Mouse (Mus musculus): ENCODE data around the gene Fbxl14. TPM values are rescaled to one million over a fixed set of nuclear protein-coding genes. Genes with fewer than 3 reads are reported as not detected.
A peak's percentile ranks its signal among the peaks of the same experiment; 100 is the strongest.

The Fbxl14 gene
- polyA plus RNA-seq, 1 experiment from 2014 or later = 3.9 TPM

GRCm38 (mm10) chr6:119443742-119444645 lies 35.5 kb upstream of the Fbxl14 start:
- TF ChIP-seq CTCF (IDR thresholded peaks at IDR 0.05) (peak; percentile 96), EP300 (IDR thresholded peaks at IDR 0.05) (no peak)
- WGBS = 21% methylated on average over 12 of the region's 12 CpGs

DNA sequence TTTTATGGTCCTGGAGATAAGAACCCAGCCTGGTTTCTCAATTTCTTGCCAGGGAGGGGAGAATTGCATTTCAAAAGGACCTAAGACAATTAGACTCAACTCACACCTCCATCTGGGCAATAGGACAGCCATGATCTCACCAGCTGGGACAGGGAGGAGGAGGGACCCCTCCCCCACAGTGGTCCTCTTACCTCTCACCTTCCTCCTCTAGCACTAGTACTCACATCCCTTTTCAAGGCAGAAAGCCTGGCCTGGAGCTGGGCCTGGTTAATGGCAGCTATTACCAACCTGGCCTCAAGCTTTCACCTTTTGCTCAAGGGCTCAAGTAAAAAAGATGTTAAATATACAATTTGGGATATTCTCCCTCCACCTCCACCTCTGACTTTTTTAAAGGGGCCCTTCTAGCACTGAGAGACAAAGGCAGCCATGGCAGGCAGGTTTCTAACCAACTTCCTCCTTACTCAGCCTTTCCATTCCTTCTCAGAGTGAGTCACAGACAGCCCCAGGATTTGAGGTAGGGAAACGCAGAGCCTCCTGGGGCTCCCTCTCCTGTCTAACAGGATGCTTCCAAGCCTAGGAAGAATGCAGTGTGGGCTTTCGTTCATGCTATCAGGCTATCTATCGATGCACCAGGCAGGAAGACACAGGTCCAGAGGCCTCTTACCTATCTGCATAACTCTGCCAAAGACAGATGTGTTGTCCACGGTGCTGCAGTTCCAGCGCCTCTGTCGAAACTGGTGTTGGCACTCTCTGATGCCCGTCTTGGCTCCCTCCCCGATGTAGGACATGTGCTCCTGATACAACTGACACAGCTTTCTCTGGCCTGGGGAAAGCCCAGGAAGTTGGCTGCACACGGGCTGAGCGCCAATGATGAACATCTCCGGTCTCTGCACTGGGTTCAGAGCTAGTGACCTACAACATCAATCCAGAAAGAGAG lies 33.5 kb upstream of the Fbxl14 start:
- TF ChIP-seq CTCF (IDR thresholded peaks at IDR 0.05) (no peak), EP300 (IDR thresholded peaks at IDR 0.05) (no peak)
- no peak overlapping the region for H3K4me2 ChIP-seq (replicated peaks; ENCODE audit: low read depth, low read length)
- no peak for ATAC-seq

More at GRCm38 (mm10) chr6:119443742-119444645, 35.5 kb upstream of the Fbxl14 start:
- peak; percentile 94 for DNase-seq (ENCODE audit: low spot score)
- H3K27ac ChIP-seq (ENCODE audit: low read length) = no peak overlapping the region
- H3K36me3 ChIP-seq (ENCODE audit: insufficient read depth, low read length) = no peaks in the 10 kb centered on the region
- peak; percentile 90 for ATAC-seq
- no peak overlapping the region for H3K9ac ChIP-seq (replicated peaks; ENCODE audit: low read depth)
- H3K4me2 ChIP-seq (replicated peaks; ENCODE audit: low read depth, low read length) = peak overlapping the region; percentile 20
- H3K4me1 ChIP-seq (ENCODE audit: insufficient read depth, low read depth, low read length) = peaks cover 5% of the 10 kb centered on the region; the same call in 1 of the 2 replicates
- no peaks in the 10 kb centered on the region for H3K27me3 ChIP-seq (replicated peaks; ENCODE audit: insufficient read depth, low read length)
- no peak overlapping the region for H3K4me3 ChIP-seq (ENCODE audit: low read depth, low read length)
- H3K9me3 ChIP-seq (ENCODE audit: low read length) = no peaks in the 10 kb centered on the region

DNA sequence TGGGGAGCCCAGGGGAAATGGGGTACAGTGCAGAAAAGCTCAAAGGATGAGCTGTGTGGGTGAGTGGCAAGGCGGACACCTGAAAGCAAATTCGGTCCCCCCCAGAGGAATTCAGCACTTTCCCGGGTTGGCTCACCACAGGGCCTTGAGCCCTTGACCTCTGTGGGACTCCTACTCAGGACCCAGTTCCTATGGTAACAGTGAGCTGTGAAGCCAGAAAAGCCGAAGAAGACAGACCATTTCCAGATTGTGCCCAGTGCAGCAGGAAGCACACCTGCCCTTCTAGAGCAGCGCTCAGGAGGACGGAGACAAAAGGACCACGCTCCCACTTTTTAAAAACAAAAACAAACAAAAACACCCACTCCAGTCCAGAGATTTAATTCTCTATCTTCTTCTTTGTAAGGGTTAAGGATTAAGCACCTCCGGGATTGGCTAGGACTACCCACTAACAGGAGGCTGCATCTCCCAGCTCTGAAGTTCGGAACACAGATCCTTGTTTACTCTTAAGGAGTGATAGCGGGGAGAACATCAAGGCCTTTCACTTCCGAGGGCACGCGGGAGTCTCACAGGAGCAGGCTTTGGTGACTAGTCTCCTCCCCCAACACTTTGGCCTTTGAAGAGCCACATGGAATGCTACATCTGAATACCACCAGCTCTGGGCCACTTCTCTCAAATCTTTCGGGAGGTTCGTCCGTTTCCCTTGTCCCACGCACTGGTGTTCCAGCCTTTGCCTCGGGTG lies 31.0 kb upstream of the Fbxl14 start:
- Histone ChIP-seq H3K4me3 (ENCODE audit: low read depth, low read length) (peak overlapping the region; percentile 35), H3K9me3 (ENCODE audit: low read length) (no peaks in the 10 kb centered on the region), H3K27me3 (replicated peaks; ENCODE audit: insufficient read depth, low read length) (no peaks in the 10 kb centered on the region), H3K27ac (ENCODE audit: low read length) (no peak overlapping the region), H3K9ac (replicated peaks; ENCODE audit: low read depth) (0 out of 2 replicates have a peak overlapping the region, but pooled peaks have one; percentile 16), H3K4me2 (replicated peaks; ENCODE audit: low read depth, low read length) (peak overlapping the region; percentile 66), H3K36me3 (ENCODE audit: insufficient read depth, low read length) (no peaks in the 10 kb centered on the region), H3K4me1 (ENCODE audit: insufficient read depth, low read depth, low read length) (peaks cover 14% of the 10 kb centered on the region; the same call in 1 of the 2 replicates)
- ATAC-seq (peak; percentile 47), DNase-seq (ENCODE audit: low spot score) (peak; percentile 74)
- TF ChIP-seq CTCF (IDR thresholded peaks at IDR 0.05) (no peak), EP300 (IDR thresholded peaks at IDR 0.05) (no peak)
- 8% methylated on average over 18 of the region's 18 CpGs for WGBS

More for the DNA sequence above, 33.5 kb upstream of the Fbxl14 start:
- Histone ChIP-seq H3K4me1 (ENCODE audit: insufficient read depth, low read depth, low read length) (peaks cover 8% of the 10 kb centered on the region; the same call in 1 of the 2 replicates), H3K27me3 (replicated peaks; ENCODE audit: insufficient read depth, low read length) (no peaks in the 10 kb centered on the region), H3K9me3 (ENCODE audit: low read length) (no peaks in the 10 kb centered on the region), H3K36me3 (ENCODE audit: insufficient read depth, low read length) (no peaks in the 10 kb centered on the region), H3K27ac (ENCODE audit: low read length) (no peak overlapping the region), H3K9ac (replicated peaks; ENCODE audit: low read depth) (no peak overlapping the region), H3K4me3 (ENCODE audit: low read depth, low read length) (no peak overlapping the region)
- no peak for DNase-seq (ENCODE audit: low spot score)
- WGBS = 60% methylated on average over 11 of the region's 11 CpGs

DNA sequence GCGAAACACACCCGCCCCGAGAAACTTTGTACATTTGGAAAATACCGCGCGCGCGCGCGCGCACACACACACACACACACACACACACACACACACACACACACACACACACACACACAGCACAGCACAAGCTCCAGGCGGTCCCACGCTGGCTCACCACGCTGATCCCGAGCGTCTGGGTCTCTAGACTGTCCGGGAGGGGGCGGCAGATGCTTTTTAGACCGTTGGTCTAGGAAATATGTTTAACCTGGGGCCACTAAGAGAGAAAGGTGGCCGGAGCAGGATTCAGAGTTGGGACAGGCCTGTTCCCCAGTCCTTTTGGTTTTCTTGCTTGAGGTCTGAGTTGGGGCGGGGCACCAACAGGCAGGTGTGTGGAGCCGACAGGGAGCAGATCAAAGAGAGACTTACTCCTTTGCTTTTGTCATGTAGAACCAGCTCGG lies 30.4 kb upstream of the Fbxl14 start:
- H3K36me3 ChIP-seq (ENCODE audit: insufficient read depth, low read length) = no peaks in the 10 kb centered on the region
- peak; percentile 75 for TF ChIP-seq CTCF (IDR thresholded peaks at IDR 0.05)
- TF ChIP-seq EP300 (IDR thresholded peaks at IDR 0.05) = no peak
- DNase-seq (ENCODE audit: low spot score) (peak; percentile 84), ATAC-seq (peak; percentile 76)
- H3K4me2 ChIP-seq (replicated peaks; ENCODE audit: low read depth, low read length) = peak overlapping the region; percentile 66
- no peaks in the 10 kb centered on the region for H3K27me3 ChIP-seq (replicated peaks; ENCODE audit: insufficient read depth, low read length)
- no peak overlapping the region for H3K27ac ChIP-seq (ENCODE audit: low read length)
- H3K4me1 ChIP-seq (ENCODE audit: insufficient read depth, low read depth, low read length) = peaks cover 14% of the 10 kb centered on the region; the same call in 1 of the 2 replicates
- 5% methylated on average over 18 of the region's 23 CpGs for WGBS
- peak overlapping the region; percentile 35 for H3K4me3 ChIP-seq (ENCODE audit: low read depth, low read length)
- no peaks in the 10 kb centered on the region for H3K9me3 ChIP-seq (ENCODE audit: low read length)
- 0 out of 2 replicates have a peak overlapping the region, but pooled peaks have one; percentile 16 for H3K9ac ChIP-seq (replicated peaks; ENCODE audit: low read depth)

- no peaks in the 10 kb centered on the region for H3K36me3 ChIP-seq (ENCODE audit: insufficient read depth, low read length)
- no peak for TF ChIP-seq EP300 (IDR thresholded peaks at IDR 0.05)
- no peak for TF ChIP-seq CTCF (IDR thresholded peaks at IDR 0.05)
- DNase-seq (ENCODE audit: low spot score) (peak; percentile 39), ATAC-seq (no peak)
- no peaks in the 10 kb centered on the region for H3K27me3 ChIP-seq (replicated peaks; ENCODE audit: insufficient read depth, low read length)
- peaks cover 14% of the 10 kb centered on the region; the same call in 1 of the 2 replicates for H3K4me1 ChIP-seq (ENCODE audit: insufficient read depth, low read depth, low read length)
- H3K4me3 ChIP-seq (ENCODE audit: low read depth, low read length) = peak overlapping the region; percentile 34; the same call in 1 of the 2 replicates
- peak overlapping the region; percentile 65 for H3K4me2 ChIP-seq (replicated peaks; ENCODE audit: low read depth, low read length)
- H3K27ac ChIP-seq (ENCODE audit: low read length) = no peak overlapping the region
- H3K9ac ChIP-seq (replicated peaks; ENCODE audit: low read depth) = no peak overlapping the region
- no peaks in the 10 kb centered on the region for H3K9me3 ChIP-seq (ENCODE audit: low read length)
- 25% methylated on average over 14 of the region's 14 CpGs for WGBS
These were observed 28.2 kb upstream of the Fbxl14 start for GRCm38 (mm10) chr6:119450965-119451943.

All from lung, postnatal 0 days (tissue).